Mouse (Mus musculus): ENCODE data around the gene Pard3. TPM values are rescaled to one million over a fixed set of nuclear protein-coding genes. Genes with fewer than 3 reads are reported as not detected.

Pard3 gene
- polyA plus RNA-seq, 1 experiment from 2014 or later: 14.5 TPM

- Histone ChIP-seq H3K27me3 (replicated peaks; ENCODE audit: control insufficient read depth, insufficient read depth, low read length) (no peaks in the 10 kb centered on the region), H3K9me3 (ENCODE audit: control insufficient read depth, low read length) (no peaks in the 10 kb centered on the region), H3K27ac (ENCODE audit: low read depth, low read length) (no peak overlapping the region), H3K4me1 (replicated peaks; ENCODE audit: control insufficient read depth, insufficient read depth, low read length) (peaks cover 5% of the 10 kb centered on the region; the same call in 1 of the 2 replicates), H3K9ac (ENCODE audit: low read depth, low read length) (no peak overlapping the region), H3K4me2 (no peak overlapping the region), H3K36me3 (ENCODE audit: control insufficient read depth, insufficient read depth, low read length) (no peaks in the 10 kb centered on the region), H3K4me3 (ENCODE audit: low read depth, low read length) (no peak overlapping the region)
- no peak for DNase-seq (ENCODE audit: low spot score)
- 85% methylated on average over 3 of the region's 3 CpGs for WGBS
- no peak for ATAC-seq (replicated peaks; ENCODE audit: low FRiP score)
These were observed 52.1 kb downstream of the Pard3 start for GRCm38 (mm10) chr8:127115837-127116236.

GRCm38 (mm10) chr8:127118373-127118861 is 54.7 kb downstream of the Pard3 start:
- DNase-seq (ENCODE audit: low spot score): no peak
- ATAC-seq (replicated peaks; ENCODE audit: low FRiP score): no peak
- no peak overlapping the region for H3K27ac ChIP-seq (ENCODE audit: low read depth, low read length)
- H3K27me3 ChIP-seq (replicated peaks; ENCODE audit: control insufficient read depth, insufficient read depth, low read length): no peaks in the 10 kb centered on the region
- no peaks in the 10 kb centered on the region for H3K36me3 ChIP-seq (ENCODE audit: control insufficient read depth, insufficient read depth, low read length)
- no peak overlapping the region for H3K4me3 ChIP-seq (ENCODE audit: low read depth, low read length)
- H3K9ac ChIP-seq (ENCODE audit: low read depth, low read length): no peak overlapping the region
- H3K9me3 ChIP-seq (ENCODE audit: control insufficient read depth, low read length): no peaks in the 10 kb centered on the region
- no peaks in the 10 kb centered on the region for H3K4me1 ChIP-seq (replicated peaks; ENCODE audit: control insufficient read depth, insufficient read depth, low read length)
- WGBS: 83% methylated on average over 11 of the region's 11 CpGs
- H3K4me2 ChIP-seq: no peak overlapping the region

GRCm38 (mm10) chr8:127123391-127123790 is 59.7 kb downstream of the Pard3 start:
- DNase-seq (ENCODE audit: low spot score): no peak
- H3K27me3 ChIP-seq (replicated peaks; ENCODE audit: control insufficient read depth, insufficient read depth, low read length): no peaks in the 10 kb centered on the region
- no peak overlapping the region for H3K4me3 ChIP-seq (ENCODE audit: low read depth, low read length)
- ATAC-seq (replicated peaks; ENCODE audit: low FRiP score): no peak
- peaks cover 7% of the 10 kb centered on the region for H3K4me1 ChIP-seq (replicated peaks; ENCODE audit: control insufficient read depth, insufficient read depth, low read length)
- 89% methylated on average over 3 of the region's 3 CpGs for WGBS
- H3K9ac ChIP-seq (ENCODE audit: low read depth, low read length): no peak overlapping the region
- H3K36me3 ChIP-seq (ENCODE audit: control insufficient read depth, insufficient read depth, low read length): no peaks in the 10 kb centered on the region
- no peak overlapping the region for H3K4me2 ChIP-seq
- no peak overlapping the region for H3K27ac ChIP-seq (ENCODE audit: low read depth, low read length)
- H3K9me3 ChIP-seq (ENCODE audit: control insufficient read depth, low read length): no peaks in the 10 kb centered on the region

- Histone ChIP-seq H3K4me1 (replicated peaks; ENCODE audit: control insufficient read depth, insufficient read depth, low read length) (peaks cover 12% of the 10 kb centered on the region), H3K27ac (ENCODE audit: low read depth, low read length) (no peak overlapping the region), H3K9ac (ENCODE audit: low read depth, low read length) (no peak overlapping the region), H3K36me3 (ENCODE audit: control insufficient read depth, insufficient read depth, low read length) (no peaks in the 10 kb centered on the region), H3K4me2 (no peak overlapping the region), H3K27me3 (replicated peaks; ENCODE audit: control insufficient read depth, insufficient read depth, low read length) (no peaks in the 10 kb centered on the region), H3K9me3 (ENCODE audit: control insufficient read depth, low read length) (no peaks in the 10 kb centered on the region), H3K4me3 (ENCODE audit: low read depth, low read length) (no peak overlapping the region)
- ATAC-seq (replicated peaks; ENCODE audit: low FRiP score) (no peak), DNase-seq (ENCODE audit: low spot score) (no peak)
- WGBS: 69% methylated on average over 8 of the region's 8 CpGs
These were observed 61.1 kb downstream of the Pard3 start for GRCm38 (mm10) chr8:127124795-127125194.

GRCm38 (mm10) chr8:127125686-127126683 is 62.3 kb downstream of the Pard3 start:
- 53% methylated on average over 11 of the region's 11 CpGs for WGBS
- Histone ChIP-seq H3K36me3 (ENCODE audit: control insufficient read depth, insufficient read depth, low read length) (no peaks in the 10 kb centered on the region), H3K27me3 (replicated peaks; ENCODE audit: control insufficient read depth, insufficient read depth, low read length) (no peaks in the 10 kb centered on the region), H3K9ac (ENCODE audit: low read depth, low read length) (peak overlapping the region; percentile 25; the same call in 1 of the 2 replicates), H3K27ac (ENCODE audit: low read depth, low read length) (peak overlapping the region; percentile 43; the same call in 1 of the 2 replicates), H3K4me3 (ENCODE audit: low read depth, low read length) (peak overlapping the region; percentile 12; the same call in 1 of the 2 replicates), H3K4me2 (peak overlapping the region; percentile 43), H3K4me1 (replicated peaks; ENCODE audit: control insufficient read depth, insufficient read depth, low read length) (peaks cover 12% of the 10 kb centered on the region), H3K9me3 (ENCODE audit: control insufficient read depth, low read length) (no peaks in the 10 kb centered on the region)
- DNase-seq (ENCODE audit: low spot score) (no peak), ATAC-seq (replicated peaks; ENCODE audit: low FRiP score) (peak; percentile 40; the same call in 1 of the 2 replicates)

GRCm38 (mm10) chr8:127128781-127129396 is 65.2 kb downstream of the Pard3 start:
- Histone ChIP-seq H3K27ac (ENCODE audit: low read depth, low read length) (no peak overlapping the region), H3K4me1 (replicated peaks; ENCODE audit: control insufficient read depth, insufficient read depth, low read length) (peaks cover 12% of the 10 kb centered on the region)
- ATAC-seq (replicated peaks; ENCODE audit: low FRiP score): no peak

GRCm38 (mm10) chr8:127134327-127134726 is 70.6 kb downstream of the Pard3 start:
- Histone ChIP-seq H3K27ac (ENCODE audit: low read depth, low read length) (no peak overlapping the region), H3K36me3 (ENCODE audit: control insufficient read depth, insufficient read depth, low read length) (no peaks in the 10 kb centered on the region), H3K4me2 (no peak overlapping the region), H3K9me3 (ENCODE audit: control insufficient read depth, low read length) (no peaks in the 10 kb centered on the region), H3K9ac (ENCODE audit: low read depth, low read length) (no peak overlapping the region), H3K4me1 (replicated peaks; ENCODE audit: control insufficient read depth, insufficient read depth, low read length) (peaks cover 11% of the 10 kb centered on the region), H3K27me3 (replicated peaks; ENCODE audit: control insufficient read depth, insufficient read depth, low read length) (no peaks in the 10 kb centered on the region), H3K4me3 (ENCODE audit: low read depth, low read length) (no peak overlapping the region)
- no peak for ATAC-seq (replicated peaks; ENCODE audit: low FRiP score)
- 56% methylated on average over 5 of the region's 5 CpGs for WGBS
- DNase-seq (ENCODE audit: low spot score): no peak

More at GRCm38 (mm10) chr8:127128781-127129396, 65.2 kb downstream of the Pard3 start:
- DNase-seq (ENCODE audit: low spot score): no peak
- no peaks in the 10 kb centered on the region for H3K27me3 ChIP-seq (replicated peaks; ENCODE audit: control insufficient read depth, insufficient read depth, low read length)
- H3K9me3 ChIP-seq (ENCODE audit: control insufficient read depth, low read length): no peaks in the 10 kb centered on the region
- H3K9ac ChIP-seq (ENCODE audit: low read depth, low read length): no peak overlapping the region
- no peak overlapping the region; the same call in 1 of the 2 replicates for H3K4me2 ChIP-seq
- 61% methylated on average over 8 of the region's 8 CpGs for WGBS
- no peaks in the 10 kb centered on the region for H3K36me3 ChIP-seq (ENCODE audit: control insufficient read depth, insufficient read depth, low read length)
- no peak overlapping the region for H3K4me3 ChIP-seq (ENCODE audit: low read depth, low read length)

- Histone ChIP-seq H3K27me3 (replicated peaks; ENCODE audit: control insufficient read depth, insufficient read depth, low read length) (no peaks in the 10 kb centered on the region), H3K27ac (ENCODE audit: low read depth, low read length) (no peak overlapping the region), H3K9ac (ENCODE audit: low read depth, low read length) (no peak overlapping the region), H3K9me3 (ENCODE audit: control insufficient read depth, low read length) (no peaks in the 10 kb centered on the region), H3K36me3 (ENCODE audit: control insufficient read depth, insufficient read depth, low read length) (no peaks in the 10 kb centered on the region), H3K4me2 (no peak overlapping the region), H3K4me3 (ENCODE audit: low read depth, low read length) (no peak overlapping the region), H3K4me1 (replicated peaks; ENCODE audit: control insufficient read depth, insufficient read depth, low read length) (peaks cover 11% of the 10 kb centered on the region)
- no peak for ATAC-seq (replicated peaks; ENCODE audit: low FRiP score)
- no peak for DNase-seq (ENCODE audit: low spot score)
- WGBS: 64% methylated on average over 2 of the region's 2 CpGs
These were observed 72.5 kb downstream of the Pard3 start for GRCm38 (mm10) chr8:127136201-127136600.
